Mouse (Mus musculus) cerebellum, adult 2 months (tissue): ENCODE data around the gene Med18.

Experiments used
- CTCF ChIP-seq: fragments of 200-500 bp; IDR thresholded peaks from 2 replicates; pipeline ENCODE4 v1.5.1; 2011; ENCODE audit warnings: low read depth, mild to moderate bottlenecking, control low read depth, low read length, moderate library complexity, borderline replicate concordance; ENCODE audit not compliant: insufficient read depth
- POLR2A ChIP-seq: fragments of 200-500 bp; IDR thresholded peaks from 2 replicates; pipeline ENCODE4 v1.6.1; 2011; ENCODE audit warnings: low read length, control low read depth, borderline replicate concordance; ENCODE audit not compliant: insufficient read depth

GRCm38 (mm10) chr4:132482956-132483608, 19.4 kb upstream of the Med18 start:
- TF ChIP-seq CTCF (no peak), POLR2A (no peak)
